Mouse (Mus musculus) limb, embryonic 11.5 days (tissue): ENCODE results near the gene Ston2. TPM values are rescaled to one million over a fixed set of nuclear protein-coding genes. Genes with fewer than 3 reads are reported as not detected.

Source experiments
- ATAC-seq: fragments of 200-750 bp; cut with Nextera tagmentation; 2 replicates; pipeline ENCODE4 v1.8.0; 2017; ENCODE audit warnings: low read depth; ENCODE audit not compliant: insufficient number of reproducible peaks, low FRiP score, low TSS enrichment
- DNase-seq: peaks from one replicate; pipeline ENCODE4 v3.0.0-alpha.2; 2015; ENCODE audit warnings: low spot score
- H3K27ac ChIP-seq: fragments of 300-500 bp; sonication (generic); replicated peaks from 2 replicates; pipeline ENCODE4 v1.5.1; 2014; ENCODE audit warnings: low read depth, mild to moderate bottlenecking, low read length
- H3K27me3 ChIP-seq: fragments of 300-500 bp; sonication (generic); 2 replicates; pipeline ENCODE4 v1.6.1; 2014; ENCODE audit warnings: mild to moderate bottlenecking, low read length, mixed read lengths; ENCODE audit not compliant: control insufficient read depth, insufficient read depth
- H3K36me3 ChIP-seq: fragments of 300-500 bp; sonication (generic); 2 replicates; pipeline ENCODE4 v1.6.1; 2014; ENCODE audit warnings: mild to moderate bottlenecking, low read length, moderate library complexity, mixed read lengths; ENCODE audit not compliant: control insufficient read depth, insufficient read depth
- H3K4me1 ChIP-seq: fragments of 300-500 bp; sonication (generic); 2 replicates; pipeline ENCODE4 v1.6.1; 2014; ENCODE audit warnings: low read length, mixed read lengths; ENCODE audit not compliant: control insufficient read depth, insufficient read depth
- H3K4me2 ChIP-seq: fragments of 300-500 bp; sonication (generic); 2 replicates; pipeline ENCODE4 v1.6.1; 2014; ENCODE audit warnings: low read depth, mild to moderate bottlenecking, moderate library complexity; ENCODE audit not compliant: severe bottlenecking
- H3K4me3 ChIP-seq: fragments of 300-500 bp; sonication (generic); 2 replicates; pipeline ENCODE4 v1.5.1; 2014; ENCODE audit warnings: low read depth, low read length
- H3K9ac ChIP-seq: fragments of 300-500 bp; sonication (generic); 2 replicates; pipeline ENCODE4 v1.6.1; 2014; ENCODE audit warnings: mild to moderate bottlenecking, low read length
- H3K9me3 ChIP-seq: fragments of 300-500 bp; sonication (generic); 2 replicates; pipeline ENCODE4 v1.6.1; 2016; ENCODE audit warnings: low read length; ENCODE audit not compliant: control insufficient read depth
- WGBS: fragments of 180-500 bp; shearing (Covaris S2); extraction: QIAGEN DNeasy Blood & Tissue Kit; methylation state at CpG from one replicate; pipeline ENCODE4 v1.1.7; 2014; 5-methylcytosine and 5-hydroxymethylcytosine counted together
- polyA plus RNA-seq: library from polyadenylated mRNA; unstranded; fragments of >200 nt; fragmentation: Nextera tagmentation; extraction: Ambion mirVana; gene quantifications from 2 replicates; pipeline ENCODE4 v1.2.1, GENCODE M21; 2014

Ston2 gene
- polyA plus RNA-seq, 1 experiment from 2014 or later: 6.3 TPM

DNA sequence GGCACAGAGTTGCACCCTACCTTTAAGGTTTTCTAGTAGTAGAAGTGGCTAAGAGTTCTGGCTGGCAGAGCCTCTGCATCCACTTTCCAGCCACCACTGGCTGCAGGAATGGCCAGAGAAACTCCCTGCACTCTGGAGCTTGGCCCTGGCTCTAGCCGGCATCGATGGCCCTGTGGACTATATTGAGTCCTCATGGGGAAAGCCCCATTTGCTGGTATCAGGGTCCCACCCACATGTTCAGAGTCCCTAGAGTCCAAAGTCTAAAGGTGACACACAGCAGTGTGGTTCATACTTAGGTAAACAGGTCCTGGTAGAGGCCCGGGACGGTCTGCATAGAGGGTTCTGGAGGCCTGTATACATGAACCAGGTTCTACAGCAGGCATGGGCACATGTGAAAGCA is 92.0 kb downstream of the Ston2 start:
- no peak for ATAC-seq
- H3K4me1 ChIP-seq: no peaks in the 10 kb centered on the region
- no peak overlapping the region for H3K4me2 ChIP-seq
- H3K9ac ChIP-seq: no peak overlapping the region
- H3K27me3 ChIP-seq: no peaks in the 10 kb centered on the region
- H3K9me3 ChIP-seq: no peaks in the 10 kb centered on the region
- H3K36me3 ChIP-seq: no peaks in the 10 kb centered on the region
- no peak for DNase-seq
- no peak overlapping the region for H3K4me3 ChIP-seq
- 97% methylated on average over 4 of the region's 4 CpGs for WGBS
- no peak overlapping the region for H3K27ac ChIP-seq

DNA sequence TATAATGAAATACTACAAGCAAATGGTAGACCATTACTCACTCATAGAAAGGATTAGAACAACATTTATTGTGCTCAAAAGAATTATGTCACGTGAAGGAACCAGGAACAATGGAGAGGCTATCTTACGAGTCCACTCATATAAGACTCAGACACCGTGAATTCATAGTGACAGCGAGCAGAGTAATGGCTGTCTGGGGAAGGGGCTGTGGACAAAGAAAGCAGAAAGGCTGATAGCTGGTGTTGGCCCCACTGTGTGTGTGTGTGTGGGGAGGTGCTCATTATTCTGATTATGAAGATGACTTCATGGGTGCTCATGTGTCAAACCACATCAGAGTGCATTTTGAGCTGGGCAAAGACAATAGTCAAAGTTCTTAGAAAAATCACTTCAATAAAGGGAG is 92.4 kb downstream of the Ston2 start:
- Histone ChIP-seq H3K9ac (no peak overlapping the region), H3K36me3 (no peaks in the 10 kb centered on the region), H3K4me2 (no peak overlapping the region), H3K9me3 (no peaks in the 10 kb centered on the region), H3K27ac (no peak overlapping the region), H3K27me3 (no peaks in the 10 kb centered on the region), H3K4me1 (no peaks in the 10 kb centered on the region), H3K4me3 (no peak overlapping the region)
- DNase-seq (no peak), ATAC-seq (no peak)
- 88% methylated on average over 4 of the region's 4 CpGs for WGBS

DNA sequence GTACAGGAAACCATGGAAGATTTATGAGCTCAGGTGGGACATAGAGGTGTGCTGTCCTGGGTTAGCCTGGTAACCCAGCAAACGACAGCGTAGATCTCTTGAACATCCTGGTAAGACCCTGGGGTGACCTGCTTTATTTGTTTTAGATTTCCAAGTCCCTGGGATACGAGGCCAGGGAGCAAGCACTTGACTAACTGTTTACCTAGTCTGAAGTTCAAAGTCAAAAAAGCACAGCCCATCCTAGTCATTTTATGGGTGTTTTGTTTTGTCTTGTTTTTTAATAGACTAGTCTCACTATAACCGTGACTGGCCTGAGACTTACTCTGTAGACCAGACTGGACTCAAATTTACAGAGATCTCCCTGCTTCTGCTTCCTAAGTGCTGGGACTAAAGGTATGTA is 93.4 kb downstream of the Ston2 start:
- Histone ChIP-seq H3K27me3 (no peaks in the 10 kb centered on the region), H3K4me3 (no peak overlapping the region), H3K27ac (no peak overlapping the region), H3K4me2 (no peak overlapping the region), H3K9ac (no peak overlapping the region), H3K36me3 (no peaks in the 10 kb centered on the region), H3K9me3 (no peaks in the 10 kb centered on the region), H3K4me1 (no peaks in the 10 kb centered on the region)
- ATAC-seq (no peak), DNase-seq (no peak)
- WGBS: 70% methylated on average over 4 of the region's 4 CpGs

DNA sequence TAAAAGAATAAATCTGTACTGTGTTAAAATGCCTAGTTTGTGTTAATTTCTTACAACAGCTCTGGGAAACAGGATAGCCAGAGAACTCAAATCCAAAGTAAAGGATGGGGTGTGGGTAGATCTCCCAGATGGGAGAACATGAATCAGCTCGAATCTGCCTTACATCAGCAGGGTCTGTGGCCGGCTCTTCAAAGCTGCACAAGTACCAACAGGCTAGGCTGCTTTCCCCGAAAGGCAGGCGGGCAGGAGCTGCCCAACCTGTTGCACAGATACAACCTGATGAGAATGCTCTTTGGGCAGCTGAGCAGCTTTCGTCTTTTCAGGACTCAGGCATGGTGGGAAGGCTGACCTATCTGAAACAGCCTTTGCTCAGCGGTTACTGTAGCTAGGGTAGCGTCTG is 94.6 kb downstream of the Ston2 start:
- peak; percentile 35 for DNase-seq
- 71% methylated on average over 7 of the region's 7 CpGs for WGBS
- Histone ChIP-seq H3K36me3 (no peaks in the 10 kb centered on the region), H3K4me2 (no peak overlapping the region), H3K27me3 (no peaks in the 10 kb centered on the region), H3K4me3 (no peak overlapping the region), H3K9ac (no peak overlapping the region), H3K4me1 (no peaks in the 10 kb centered on the region), H3K9me3 (no peaks in the 10 kb centered on the region), H3K27ac (no peak overlapping the region)
- ATAC-seq: no peak

DNA sequence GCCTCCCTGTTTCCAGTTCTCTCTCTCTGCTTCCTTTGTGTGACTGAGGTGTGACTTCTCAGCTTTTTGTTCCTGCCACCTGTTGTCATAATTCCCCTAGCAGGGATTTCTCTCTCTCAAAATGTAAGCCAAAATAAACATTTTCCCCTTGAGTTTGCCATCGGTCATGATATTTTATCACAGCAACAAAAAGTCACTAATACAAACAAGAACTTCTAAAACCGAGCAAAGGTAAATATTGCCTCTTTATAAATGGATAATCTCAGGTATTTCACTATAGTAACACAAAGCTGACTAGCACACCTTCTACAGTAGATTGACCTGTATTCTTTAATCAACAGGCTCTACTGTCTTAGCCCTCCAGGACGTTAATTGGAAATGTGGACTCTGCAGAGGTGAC is 95.2 kb downstream of the Ston2 start:
- 85% methylated on average over 3 of the region's 3 CpGs for WGBS

DNA sequence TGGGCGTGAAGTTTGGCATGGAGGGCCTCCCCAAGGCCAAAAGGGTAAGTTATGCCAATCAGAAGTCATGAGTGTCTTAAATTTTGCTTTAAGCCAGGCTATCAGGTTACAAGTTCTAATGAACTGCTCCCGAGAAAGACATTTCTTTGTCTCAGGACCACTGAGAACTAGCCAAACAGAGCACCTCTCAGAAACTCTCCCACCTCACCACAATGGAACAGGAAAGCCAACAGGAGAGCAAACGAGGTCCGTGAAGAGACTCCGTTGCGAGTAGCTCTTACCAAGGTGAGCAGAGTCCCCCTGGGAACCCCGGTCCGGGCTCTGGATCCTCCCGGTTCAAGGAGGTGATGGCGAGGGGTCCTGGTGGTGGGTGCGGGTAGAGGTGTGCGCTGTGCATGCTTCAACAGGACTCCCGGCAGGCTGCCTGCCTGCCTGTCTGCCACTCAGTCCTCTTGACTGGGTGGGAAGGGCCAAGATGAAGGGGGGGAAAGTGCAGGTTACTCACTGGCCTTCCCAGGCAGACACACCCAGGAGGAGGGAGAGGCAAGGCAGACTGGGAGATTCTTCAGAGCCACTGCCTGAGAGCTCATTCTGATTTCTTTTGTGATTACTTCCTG is 102.4 kb downstream of the Ston2 start:
- no peaks in the 10 kb centered on the region for H3K9me3 ChIP-seq
- peaks cover 12% of the 10 kb centered on the region for H3K4me1 ChIP-seq
- peak overlapping the region; percentile 53; the same call in 1 of the 2 replicates for H3K9ac ChIP-seq
- H3K4me2 ChIP-seq: peak overlapping the region; percentile 43
- DNase-seq: peak; percentile 61
- WGBS: 7% methylated on average over 13 of the region's 13 CpGs
- H3K27ac ChIP-seq: no peak overlapping the region; the same call in 1 of the 2 replicates
- H3K4me3 ChIP-seq: peak overlapping the region; percentile 16
- ATAC-seq: peak; percentile 38; the same call in 1 of the 2 replicates
- no peaks in the 10 kb centered on the region for H3K36me3 ChIP-seq
- no peaks in the 10 kb centered on the region for H3K27me3 ChIP-seq

More for the DNA sequence above, 95.2 kb downstream of the Ston2 start:
- DNase-seq: no peak
- H3K9me3 ChIP-seq: no peaks in the 10 kb centered on the region
- no peaks in the 10 kb centered on the region for H3K27me3 ChIP-seq
- no peak overlapping the region for H3K9ac ChIP-seq
- ATAC-seq: no peak
- H3K36me3 ChIP-seq: no peaks in the 10 kb centered on the region
- H3K4me1 ChIP-seq: no peaks in the 10 kb centered on the region
- H3K27ac ChIP-seq: no peak overlapping the region
- H3K4me3 ChIP-seq: no peak overlapping the region
- no peak overlapping the region for H3K4me2 ChIP-seq

DNA sequence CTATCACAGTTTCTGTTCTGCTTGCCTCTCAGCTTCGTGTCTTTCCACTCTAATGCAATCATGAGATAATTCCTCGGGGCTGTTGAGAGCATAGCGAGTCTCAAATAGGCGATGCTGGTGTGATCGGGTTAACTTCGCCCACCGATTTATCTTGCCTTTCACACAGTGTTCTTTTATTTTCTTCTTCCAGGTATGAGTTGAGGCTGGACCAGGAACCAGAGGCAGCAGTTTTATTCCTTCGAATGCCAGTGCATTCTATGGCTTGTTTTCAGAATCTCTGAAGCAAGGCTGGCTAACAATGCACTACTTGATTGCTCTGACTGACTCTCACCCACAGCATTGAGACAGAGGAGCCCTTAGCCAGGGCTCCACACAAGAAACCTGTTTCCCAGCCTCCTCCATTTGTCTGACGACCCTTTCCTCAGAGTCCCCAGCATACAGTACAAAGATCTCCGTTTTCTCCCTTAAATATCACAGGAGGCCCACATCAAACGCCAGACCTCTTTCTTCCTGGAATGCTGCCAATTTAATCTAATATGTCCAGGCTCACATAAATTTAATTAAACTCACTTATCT is 103.3 kb downstream of the Ston2 start:
- H3K4me1 ChIP-seq: peaks cover 12% of the 10 kb centered on the region
- H3K4me2 ChIP-seq: peak overlapping the region; percentile 43
- no peak overlapping the region for H3K4me3 ChIP-seq
- WGBS: 35% methylated on average over 11 of the region's 11 CpGs
- peak overlapping the region; percentile 40; the same call in 1 of the 2 replicates for H3K9ac ChIP-seq
- H3K9me3 ChIP-seq: no peaks in the 10 kb centered on the region
- ATAC-seq (peak; percentile 40; the same call in 1 of the 2 replicates), DNase-seq (no peak)
- no peak overlapping the region for H3K27ac ChIP-seq
- H3K27me3 ChIP-seq: no peaks in the 10 kb centered on the region
- H3K36me3 ChIP-seq: no peaks in the 10 kb centered on the region

DNA sequence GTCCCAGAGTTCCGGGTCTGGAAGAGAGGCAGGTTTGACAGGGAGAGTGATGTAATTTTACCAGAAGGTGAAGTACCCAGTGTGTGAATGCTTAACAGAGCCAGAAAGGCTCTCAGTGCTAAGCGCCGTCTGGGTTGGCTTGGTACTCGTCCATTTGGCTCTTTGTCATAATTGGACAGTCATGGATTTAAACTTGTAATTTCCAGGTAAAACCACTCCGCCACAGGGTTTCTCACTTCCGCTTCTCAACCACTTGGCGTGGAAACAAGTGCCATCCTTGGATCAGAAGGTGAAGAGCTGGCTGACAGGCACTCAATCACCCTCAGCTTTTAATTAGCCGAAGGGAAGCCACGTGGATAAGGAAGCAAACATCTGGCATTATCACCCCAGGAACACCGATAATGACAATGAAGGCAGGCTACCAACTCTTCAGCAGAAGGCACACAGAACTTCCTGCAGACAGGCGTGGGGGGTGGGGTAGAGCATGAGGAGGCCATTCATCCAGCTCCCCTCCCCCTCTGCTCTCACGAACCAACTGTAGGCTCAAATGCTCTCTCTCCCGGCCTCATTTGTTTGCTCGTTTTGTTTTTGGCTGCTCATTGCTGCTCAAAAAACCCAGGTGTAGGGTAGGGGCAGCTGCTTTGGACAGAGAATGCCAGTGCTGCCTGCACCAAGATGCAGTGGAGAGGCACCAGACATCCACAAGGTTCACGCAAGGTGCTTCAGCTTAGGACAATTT is 103.9 kb downstream of the Ston2 start:
- Histone ChIP-seq H3K4me2 (peak overlapping the region; percentile 43), H3K27me3 (no peaks in the 10 kb centered on the region), H3K36me3 (no peaks in the 10 kb centered on the region), H3K9ac (peak overlapping the region; percentile 40), H3K9me3 (no peaks in the 10 kb centered on the region), H3K4me1 (peaks cover 12% of the 10 kb centered on the region), H3K27ac (no peak overlapping the region), H3K4me3 (no peak overlapping the region)
- ATAC-seq (peak; percentile 32; the same call in 1 of the 2 replicates), DNase-seq (peak; percentile 59)
- WGBS: 25% methylated on average over 15 of the region's 15 CpGs
